Mouse (Mus musculus) midbrain, embryonic 14.5 days (tissue): Measurements from ENCODE around the gene Bmp3. TPM values are rescaled to one million over a fixed set of nuclear protein-coding genes. Genes with fewer than 3 reads are reported as not detected.

ENCODE experiments used
- ATAC-seq: fragments of 200-750 bp; cut with Nextera tagmentation; 2 replicates; pipeline ENCODE4 v1.8.0; 2017; ENCODE audit warnings: moderate number of reproducible peaks, moderate library complexity; ENCODE audit not compliant: low FRiP score, low TSS enrichment
- DNase-seq: peaks from one replicate; pipeline ENCODE4 v3.0.0-alpha.2; 2015
- H3K27ac ChIP-seq: fragments of 300-500 bp; sonication (generic); replicated peaks from 2 replicates; pipeline ENCODE4 v1.5.1; 2014; ENCODE audit warnings: mild to moderate bottlenecking, low read depth, low read length, moderate library complexity
- H3K27me3 ChIP-seq: fragments of 300-500 bp; sonication (generic); 2 replicates; pipeline ENCODE4 v1.6.1; 2014; ENCODE audit warnings: low read length, control low read depth, mixed read lengths; ENCODE audit not compliant: control insufficient read depth, insufficient read depth
- H3K36me3 ChIP-seq: fragments of 300-500 bp; sonication (generic); 2 replicates; pipeline ENCODE4 v1.6.1; 2014; ENCODE audit warnings: low read length, control low read depth; ENCODE audit not compliant: control insufficient read depth, insufficient read depth
- H3K4me1 ChIP-seq: fragments of 300-500 bp; sonication (generic); 2 replicates; pipeline ENCODE4 v1.6.1; 2014; ENCODE audit warnings: mild to moderate bottlenecking, antibody characterized with exemption, low read length, control low read depth; ENCODE audit not compliant: control insufficient read depth, insufficient read depth
- H3K4me2 ChIP-seq: fragments of 300-500 bp; sonication (generic); 2 replicates; pipeline ENCODE4 v1.6.1; 2014; ENCODE audit warnings: mild to moderate bottlenecking, low read length, moderate library complexity
- H3K4me3 ChIP-seq: fragments of 300-500 bp; sonication (generic); replicated peaks from 2 replicates; pipeline ENCODE4 v1.5.1; 2014; ENCODE audit warnings: low read depth, low read length
- H3K9ac ChIP-seq: fragments of 300-500 bp; sonication (generic); replicated peaks from 2 replicates; pipeline ENCODE4 v1.6.1; 2014; ENCODE audit warnings: mild to moderate bottlenecking, low read length, moderate library complexity
- H3K9me3 ChIP-seq: fragments of 300-500 bp; sonication (generic); 2 replicates; pipeline ENCODE4 v1.6.1; 2016; ENCODE audit warnings: low read length, control low read depth, mixed read lengths; ENCODE audit not compliant: control insufficient read depth
- WGBS: fragments of 180-500 bp; shearing (Covaris S2); extraction: QIAGEN DNeasy Blood & Tissue Kit; methylation state at CpG from one replicate; pipeline ENCODE4 v1.1.7; 2014; 5-methylcytosine and 5-hydroxymethylcytosine counted together
- polyA plus RNA-seq: library from polyadenylated mRNA; unstranded; fragments of >200 nt; fragmentation: Nextera tagmentation; extraction: Ambion mirVana; gene quantifications from 2 replicates; pipeline ENCODE4 v1.2.1, GENCODE M21; 2014

Gene Bmp3
- polyA plus RNA-seq: 1.3 and 2.1 TPM in 2 replicates

DNA sequence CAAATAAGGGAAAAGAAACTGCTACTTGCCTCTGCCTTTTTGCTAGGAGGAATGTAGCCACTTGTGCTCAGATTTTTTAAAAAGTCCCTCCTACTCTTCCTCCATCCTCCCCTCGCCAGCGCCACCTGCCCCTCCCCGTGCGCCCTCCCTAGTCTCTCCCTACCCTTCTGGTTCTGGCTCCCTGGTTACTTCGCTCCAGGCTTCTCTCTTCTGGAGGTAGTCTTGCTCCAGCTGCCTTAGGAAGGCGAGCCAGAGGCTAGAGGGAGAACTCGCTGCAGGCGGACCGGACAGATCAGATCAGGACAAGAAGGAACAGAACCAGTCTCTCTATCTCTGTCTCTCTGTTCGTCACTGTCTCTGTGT, at the start of gene Bmp3:
Bmp3 (plus strand) TSS at position 152 of the 363 bp plus-strand sequence.
- Histone ChIP-seq H3K4me1 (peaks cover 6% of the 10 kb centered on the region; the same call in 1 of the 2 replicates), H3K9me3 (no peaks in the 10 kb centered on the region), H3K27me3 (peaks cover 41% of the 10 kb centered on the region), H3K4me3 (peak within 1 kb of the TSS; percentile 61), H3K36me3 (no peaks in the 10 kb centered on the region), H3K9ac (peak within 1 kb of the TSS; percentile 57), H3K27ac (no peak within 1 kb of the TSS), H3K4me2 (peak within 1 kb of the TSS; percentile 99)
- ATAC-seq (peak; percentile 73; the same call in 1 of the 2 replicates), DNase-seq (peak; percentile 57)
- 6% methylated on average over 10 of the region's 10 CpGs for WGBS

DNA sequence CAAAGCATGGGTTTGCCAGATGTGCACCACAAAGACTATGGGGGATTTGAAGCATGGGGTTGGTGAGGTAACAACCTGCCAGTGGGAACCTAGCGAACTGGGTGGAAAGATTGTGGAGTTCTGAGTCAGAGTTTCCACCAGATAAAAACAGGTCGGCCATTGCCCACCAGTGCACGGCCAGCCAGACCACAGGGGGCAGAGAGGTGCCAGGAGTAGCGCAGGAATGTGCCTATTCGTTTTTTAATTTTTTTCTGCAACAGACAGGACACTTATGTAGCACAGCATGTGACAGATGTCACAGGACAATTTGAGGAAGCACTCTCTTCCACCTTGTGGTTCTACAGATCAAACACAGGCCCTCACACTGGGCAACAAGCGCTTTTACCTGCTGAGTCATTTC, 49.5 kb upstream of the Bmp3 start:
- WGBS: 89% methylated on average over 6 of the region's 6 CpGs
- Histone ChIP-seq H3K4me3 (no peak overlapping the region), H3K4me2 (no peak overlapping the region), H3K9me3 (no peaks in the 10 kb centered on the region), H3K36me3 (no peaks in the 10 kb centered on the region), H3K4me1 (0 out of 2 replicates have a peak, but pooled peaks cover 5% of the 10 kb centered on the region), H3K27me3 (no peaks in the 10 kb centered on the region), H3K27ac (no peak overlapping the region), H3K9ac (no peak overlapping the region)
- DNase-seq (no peak), ATAC-seq (no peak)

DNA sequence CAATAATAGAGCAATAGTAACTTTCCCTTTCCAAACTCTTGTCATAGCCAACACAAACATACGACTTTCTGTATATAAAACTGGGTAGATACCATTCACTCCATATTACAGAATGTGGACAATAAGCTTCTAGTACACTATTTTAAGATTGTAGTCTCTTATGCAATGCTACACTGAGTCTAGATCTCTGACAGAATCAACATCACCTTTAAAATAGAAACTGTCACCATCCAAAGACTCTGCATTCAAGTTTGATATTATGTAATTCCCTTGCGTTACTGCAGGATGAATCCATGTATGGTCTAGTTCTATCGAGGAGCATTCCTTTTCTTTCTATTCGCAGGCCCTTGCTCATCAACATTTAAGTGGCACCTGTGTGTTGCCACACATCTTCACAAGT, 47.7 kb upstream of the Bmp3 start:
- WGBS: 93% methylated on average over 4 of the region's 4 CpGs
- Histone ChIP-seq H3K36me3 (no peaks in the 10 kb centered on the region), H3K9ac (no peak overlapping the region), H3K27me3 (no peaks in the 10 kb centered on the region), H3K4me1 (no peaks in the 10 kb centered on the region), H3K9me3 (no peaks in the 10 kb centered on the region), H3K27ac (no peak overlapping the region), H3K4me3 (no peak overlapping the region), H3K4me2 (no peak overlapping the region)
- DNase-seq: no peak
- no peak for ATAC-seq

DNA sequence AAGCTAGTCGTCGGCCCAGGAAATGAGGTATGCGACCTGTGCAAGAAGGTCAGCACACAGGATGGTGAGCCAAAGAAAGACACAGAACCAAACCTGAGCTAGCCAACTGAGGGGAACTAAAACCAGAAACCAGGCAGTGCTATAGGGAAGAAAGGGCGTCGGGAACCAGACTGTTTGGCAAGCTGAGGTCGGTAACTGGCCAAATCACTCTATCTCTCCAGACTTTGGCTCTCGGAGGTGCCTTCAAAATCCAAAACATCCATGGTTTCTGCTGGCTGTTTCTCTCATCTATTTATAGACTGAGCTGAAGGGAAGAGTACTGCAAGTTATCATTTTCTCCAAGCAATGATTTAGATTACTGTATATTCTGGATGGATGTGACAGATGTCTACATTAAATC, 47.2 kb upstream of the Bmp3 start:
- no peak for DNase-seq
- no peak overlapping the region for H3K4me2 ChIP-seq
- H3K9ac ChIP-seq: no peak overlapping the region
- no peak overlapping the region for H3K27ac ChIP-seq
- H3K36me3 ChIP-seq: no peaks in the 10 kb centered on the region
- no peak for ATAC-seq
- no peaks in the 10 kb centered on the region for H3K27me3 ChIP-seq
- no peaks in the 10 kb centered on the region for H3K9me3 ChIP-seq
- 91% methylated on average over 7 of the region's 7 CpGs for WGBS
- no peaks in the 10 kb centered on the region for H3K4me1 ChIP-seq
- no peak overlapping the region for H3K4me3 ChIP-seq

DNA sequence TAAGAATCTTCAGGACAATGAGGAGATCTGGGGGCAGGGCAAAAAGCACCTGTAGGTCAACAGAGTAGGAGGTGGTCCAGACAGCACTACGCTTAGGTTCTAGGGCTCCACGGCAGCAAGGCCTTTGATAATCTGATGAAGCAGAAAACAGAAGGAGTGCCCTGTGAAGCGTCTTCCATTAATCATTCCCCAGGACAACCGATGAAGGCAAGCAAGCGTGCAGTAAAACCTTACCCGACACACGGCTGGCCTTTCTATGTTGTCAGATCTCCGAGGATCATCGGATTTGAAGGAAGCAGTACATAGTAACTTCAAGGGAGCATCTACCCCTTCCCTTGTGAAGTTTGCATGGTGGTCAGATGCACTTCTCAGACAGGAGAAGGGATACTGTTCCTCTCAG, 46.3 kb upstream of the Bmp3 start:
- no peak for DNase-seq
- Histone ChIP-seq H3K4me2 (no peak overlapping the region), H3K9me3 (no peaks in the 10 kb centered on the region), H3K36me3 (no peaks in the 10 kb centered on the region), H3K27me3 (no peaks in the 10 kb centered on the region), H3K4me1 (no peaks in the 10 kb centered on the region), H3K4me3 (no peak overlapping the region), H3K9ac (no peak overlapping the region), H3K27ac (no peak overlapping the region)
- 47% methylated on average over 9 of the region's 9 CpGs for WGBS
- no peak for ATAC-seq

DNA sequence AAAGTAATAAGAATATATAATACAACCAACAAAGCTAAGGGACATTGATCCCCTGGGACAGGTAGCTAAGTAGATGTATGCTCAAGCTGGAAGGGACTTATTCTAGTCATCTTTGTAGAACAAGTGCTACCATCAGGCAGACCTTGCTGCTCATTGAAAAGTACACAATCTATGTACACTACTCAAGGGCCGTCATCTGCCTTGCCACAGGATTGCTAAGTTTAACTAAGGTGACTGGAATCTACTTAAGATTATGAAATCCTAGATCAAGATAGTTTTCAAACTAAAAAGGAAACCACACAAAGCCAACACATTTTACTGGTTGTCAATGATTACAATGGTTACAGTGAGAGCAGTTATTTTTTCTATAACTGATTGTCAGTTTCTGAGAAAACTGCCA, 41.8 kb upstream of the Bmp3 start:
- WGBS: 88% methylated on average over 1 of the region's 1 CpGs
- ATAC-seq (no peak), DNase-seq (no peak)
- Histone ChIP-seq H3K9ac (no peak overlapping the region), H3K27me3 (no peaks in the 10 kb centered on the region), H3K4me3 (no peak overlapping the region), H3K4me1 (no peaks in the 10 kb centered on the region), H3K9me3 (no peaks in the 10 kb centered on the region), H3K27ac (no peak overlapping the region), H3K4me2 (no peak overlapping the region), H3K36me3 (no peaks in the 10 kb centered on the region)

DNA sequence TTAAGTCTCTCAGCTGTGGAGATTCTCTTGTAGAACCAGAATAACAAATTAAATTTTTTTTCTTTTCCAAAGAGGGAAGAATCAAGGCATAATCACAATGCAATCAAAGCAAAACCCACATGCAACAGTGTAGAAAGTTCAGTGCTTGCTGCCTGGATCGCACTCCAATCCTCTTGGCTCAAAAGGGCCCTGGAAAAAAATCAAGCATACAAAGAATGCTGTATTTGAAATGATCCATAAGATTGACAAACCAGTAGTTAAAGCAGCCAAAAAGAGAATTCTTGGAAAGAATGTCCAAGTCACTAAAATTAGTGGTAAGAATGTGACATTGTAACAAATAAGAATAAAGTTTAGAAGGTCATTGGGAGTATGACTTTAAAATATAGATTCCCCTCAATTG, 38.9 kb upstream of the Bmp3 start:
- Histone ChIP-seq H3K4me2 (no peak overlapping the region), H3K4me3 (no peak overlapping the region), H3K36me3 (no peaks in the 10 kb centered on the region), H3K9me3 (no peaks in the 10 kb centered on the region), H3K9ac (no peak overlapping the region), H3K27ac (no peak overlapping the region), H3K4me1 (no peaks in the 10 kb centered on the region), H3K27me3 (no peaks in the 10 kb centered on the region)
- no peak for DNase-seq
- 91% methylated on average over 1 of the region's 1 CpGs for WGBS
- no peak for ATAC-seq

DNA sequence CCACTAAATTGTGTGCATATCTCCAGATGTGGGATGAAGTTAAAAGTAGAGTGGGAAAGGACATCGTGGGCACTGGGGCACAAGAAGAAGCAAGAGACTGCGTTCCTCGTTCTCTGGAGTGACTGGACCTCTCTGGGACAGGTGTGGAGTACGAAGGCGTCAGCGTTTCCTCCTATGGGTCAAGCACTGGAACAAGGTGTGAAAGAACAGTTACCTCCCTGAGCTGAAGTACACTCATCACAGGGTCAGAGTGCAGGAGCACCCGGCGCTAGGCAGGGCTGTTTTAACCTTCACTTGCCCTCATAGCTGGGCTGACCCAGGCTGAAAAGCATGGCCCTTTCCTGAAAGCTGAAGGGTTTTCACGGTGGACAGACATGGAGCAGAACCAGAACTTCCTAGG, 20.5 kb upstream of the Bmp3 start:
- H3K27me3 ChIP-seq: no peaks in the 10 kb centered on the region
- WGBS: 79% methylated on average over 9 of the region's 9 CpGs
- no peak for ATAC-seq

DNA sequence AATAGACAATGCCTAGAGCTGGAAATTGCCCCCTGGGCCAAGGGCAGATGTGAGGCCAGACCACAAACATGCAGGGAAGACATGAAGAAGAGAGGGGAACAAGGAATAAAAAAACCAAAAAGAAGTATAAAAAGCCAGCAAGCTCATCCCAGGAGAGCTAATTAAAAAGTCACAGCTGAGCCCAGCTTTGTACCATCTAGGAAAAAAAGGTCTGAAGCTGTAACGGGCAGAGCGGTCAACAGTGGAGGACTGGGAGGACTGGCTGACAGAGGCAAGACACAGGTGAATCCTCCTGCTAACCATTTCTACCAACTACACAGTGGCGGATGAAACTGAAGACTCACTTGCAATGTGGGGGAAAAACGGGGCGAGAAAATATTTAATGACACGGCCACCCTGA, 19.9 kb upstream of the Bmp3 start:
- no peaks in the 10 kb centered on the region for H3K36me3 ChIP-seq
- H3K9me3 ChIP-seq: no peaks in the 10 kb centered on the region
- H3K27me3 ChIP-seq: no peaks in the 10 kb centered on the region
- H3K4me1 ChIP-seq: no peaks in the 10 kb centered on the region
- peak; percentile 67 for DNase-seq
- no peak overlapping the region for H3K4me3 ChIP-seq
- ATAC-seq: peak; percentile 37; the same call in 1 of the 2 replicates
- H3K27ac ChIP-seq: 0 out of 2 replicates have a peak overlapping the region, but pooled peaks have one; percentile 26
- 68% methylated on average over 6 of the region's 6 CpGs for WGBS
- H3K9ac ChIP-seq: no peak overlapping the region
- no peak overlapping the region for H3K4me2 ChIP-seq

More for the DNA sequence above, 20.5 kb upstream of the Bmp3 start:
- no peak overlapping the region for H3K9ac ChIP-seq
- no peak overlapping the region for H3K4me3 ChIP-seq
- 0 out of 2 replicates have a peak overlapping the region, but pooled peaks have one; percentile 26 for H3K27ac ChIP-seq
- H3K4me2 ChIP-seq: no peak overlapping the region
- H3K36me3 ChIP-seq: no peaks in the 10 kb centered on the region
- DNase-seq: no peak
- no peaks in the 10 kb centered on the region for H3K4me1 ChIP-seq
- H3K9me3 ChIP-seq: no peaks in the 10 kb centered on the region
